Mouse (Mus musculus): ENCODE measurements at regions not wholly inside any gene's neighbourhood (a gene's known extent, or its start where the extent isn't known, plus 50 kb on each side); places are given as distances from the start of the nearest gene placed in this dataset.
A peak's percentile ranks its signal among the peaks of the same experiment; 100 is the strongest.
"Not testable (repeated sequence)": the region's sequence is repeated elsewhere in the genome, so short reads cannot be mapped to it uniquely, and the experiment has no call there.

- no peak for DNase-seq (ENCODE audit: low spot score)
These were observed 79.1 kb upstream of the Adgrl2 start for GRCm38 (mm10) chr3:149069436-149069835.

- no peak for DNase-seq (ENCODE audit: low spot score)
These were observed 78.5 kb upstream of the Adgrl2 start for GRCm38 (mm10) chr3:149068821-149069220.

- no peak for DNase-seq (ENCODE audit: low spot score)
These were observed 77.4 kb upstream of the Adgrl2 start for GRCm38 (mm10) chr3:149067758-149068157.

GRCm38 (mm10) chr3:149055077-149055476, 64.7 kb upstream of the Adgrl2 start:
- DNase-seq (ENCODE audit: low spot score) = no peak

- DNase-seq (ENCODE audit: low spot score) = not testable (repeated sequence)
These were observed 62.0 kb upstream of the Adgrl2 start for GRCm38 (mm10) chr3:149052295-149052902.

GRCm38 (mm10) chr3:149045343-149045742, 55.0 kb upstream of the Adgrl2 start:
- no peak for DNase-seq (ENCODE audit: low spot score)

- no peak for DNase-seq (ENCODE audit: low spot score)
These were observed 53.5 kb upstream of the Adgrl2 start for GRCm38 (mm10) chr3:149043901-149044300.

GRCm38 (mm10) chr3:149042527-149042926, 52.2 kb upstream of the Adgrl2 start:
- peak; percentile 26 for DNase-seq (ENCODE audit: low spot score)

- no peak for DNase-seq (ENCODE audit: low spot score)
These were observed 50.8 kb upstream of the Adgrl2 start for GRCm38 (mm10) chr3:149041188-149041587.

All from yolk sac, embryonic 10.5 days (tissue).